Mouse (Mus musculus): Measurements from ENCODE around the gene Bri3bp.
"Not testable (repeated sequence)": the region's sequence is repeated elsewhere in the genome, so short reads cannot be mapped to it uniquely, and the experiment has no call there.

The Bri3bp gene

DNA sequence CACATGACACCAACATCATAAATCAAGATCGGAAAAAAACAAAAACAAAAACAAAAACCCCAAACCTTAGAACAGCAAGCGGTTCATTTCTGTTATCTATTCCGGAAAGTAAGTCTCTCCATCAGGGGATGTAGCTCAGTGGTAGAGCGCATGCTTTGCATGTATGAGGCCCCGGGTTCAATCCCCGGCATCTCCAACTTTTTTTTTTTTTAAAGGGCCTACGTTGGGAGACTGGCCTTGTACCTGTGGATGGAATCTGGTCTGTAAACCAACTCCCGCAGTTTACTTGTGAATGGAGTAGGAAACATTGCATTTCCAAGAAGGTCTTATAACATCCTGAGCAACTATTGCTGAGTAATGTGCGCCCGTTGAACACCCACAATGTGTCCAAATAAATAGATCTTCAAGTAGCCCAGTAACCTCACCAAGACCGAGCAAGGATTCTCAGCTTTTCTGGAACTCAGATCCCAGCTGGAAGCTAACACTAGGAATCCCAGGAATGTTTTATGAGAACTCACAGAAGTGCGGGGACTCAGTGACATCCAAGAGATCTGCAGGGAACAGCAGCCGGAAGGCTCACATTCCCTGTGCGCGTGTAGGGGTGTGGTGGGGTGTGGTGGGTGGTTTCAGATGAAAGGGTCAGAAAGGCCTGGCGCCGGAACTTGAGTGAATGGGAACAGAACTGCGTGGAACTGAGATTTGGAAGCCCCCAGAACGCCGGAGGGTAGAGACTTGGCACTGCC is 31.8 kb upstream of the Bri3bp start:
- peak; percentile 85 for DNase-seq (ENCODE audit: low spot score)

DNA sequence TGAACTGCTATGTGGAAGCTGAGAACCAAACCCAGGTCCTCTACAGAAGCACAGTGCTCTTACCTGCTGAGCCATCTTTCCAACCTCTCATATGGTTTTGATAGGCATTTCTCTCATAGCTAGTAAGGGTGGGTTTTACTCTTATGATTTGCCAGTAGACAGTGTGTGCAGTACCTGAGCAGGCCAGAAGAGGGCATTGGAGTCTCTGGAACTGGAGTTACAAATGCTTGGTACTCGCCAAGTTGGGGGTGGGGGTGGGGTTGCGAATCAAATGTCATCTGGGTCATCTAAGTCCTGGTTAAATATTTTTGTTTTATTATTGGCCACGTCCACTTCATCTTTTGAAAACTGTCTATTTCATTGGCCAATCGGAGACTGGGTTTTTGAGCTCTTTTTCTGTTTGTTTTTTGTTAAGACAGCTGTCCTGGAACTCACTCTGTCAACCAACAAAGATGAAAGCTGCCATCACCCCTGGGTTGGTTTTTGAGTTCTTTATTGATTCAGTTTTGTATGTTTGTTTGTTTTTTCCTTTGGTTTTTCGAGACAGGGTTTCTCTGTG is 29.3 kb upstream of the Bri3bp start:
- peak; percentile 71 for DNase-seq (ENCODE audit: low spot score)

DNA sequence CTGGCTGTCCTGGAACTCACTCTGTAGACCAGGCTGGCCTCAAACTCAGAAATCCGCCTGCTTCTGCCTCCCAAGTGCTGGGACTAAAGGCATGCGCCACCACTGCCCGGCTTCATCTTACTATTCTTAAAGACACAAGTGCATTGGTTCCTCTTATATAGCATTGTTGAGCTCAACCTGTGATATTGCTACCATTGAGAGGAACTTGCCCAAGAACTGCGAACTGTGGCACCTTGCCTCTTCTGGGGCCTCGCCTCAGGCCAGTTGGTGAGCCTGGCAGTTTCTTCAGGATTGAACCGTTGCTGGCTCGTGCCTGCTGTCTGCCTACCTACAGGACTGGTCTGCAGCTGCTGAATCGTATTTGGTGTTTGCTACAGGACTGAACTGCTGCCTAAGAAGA is 28.8 kb upstream of the Bri3bp start:
- DNase-seq (ENCODE audit: low spot score): not testable (repeated sequence)

DNA sequence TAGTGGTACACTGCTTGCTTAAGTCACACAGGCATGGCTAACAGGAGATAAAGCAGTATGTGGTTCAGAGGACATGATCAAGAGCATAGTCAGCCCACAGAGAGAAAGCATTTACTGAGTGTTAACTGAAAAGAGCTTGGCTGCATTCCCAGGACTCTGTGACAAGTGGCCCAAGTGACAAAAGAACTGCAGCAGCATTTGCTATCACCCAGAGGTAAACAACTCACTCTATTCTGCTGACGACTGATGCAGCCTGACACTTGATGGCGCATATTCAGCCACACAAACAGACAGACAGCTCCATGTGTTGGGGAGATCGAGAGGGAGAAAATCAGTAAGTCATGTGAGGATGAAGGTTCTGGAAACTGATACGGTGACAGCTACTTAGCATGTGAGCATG is 27.6 kb upstream of the Bri3bp start:
- DNase-seq (ENCODE audit: low spot score): no peak

DNA sequence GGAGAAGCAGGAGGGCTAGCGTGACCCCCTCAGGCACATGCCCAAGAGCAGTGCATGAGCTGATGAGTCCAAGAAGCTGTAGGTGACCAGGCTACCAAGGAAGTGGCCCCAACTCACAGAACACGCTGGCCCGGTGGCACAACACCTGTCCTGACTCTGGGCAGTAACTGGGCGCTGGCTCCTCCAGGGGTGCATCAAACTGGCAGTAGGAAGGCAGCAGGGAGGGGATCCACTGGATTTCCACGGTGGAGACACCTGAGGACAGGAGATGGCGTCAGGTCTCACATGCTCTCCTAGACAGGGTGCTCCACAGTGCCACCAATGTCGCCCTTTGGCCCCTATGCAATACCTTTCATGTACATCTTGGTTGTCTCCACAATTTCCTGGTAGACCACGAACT is 25.2 kb upstream of the Bri3bp start:
- DNase-seq (ENCODE audit: low spot score): no peak

DNA sequence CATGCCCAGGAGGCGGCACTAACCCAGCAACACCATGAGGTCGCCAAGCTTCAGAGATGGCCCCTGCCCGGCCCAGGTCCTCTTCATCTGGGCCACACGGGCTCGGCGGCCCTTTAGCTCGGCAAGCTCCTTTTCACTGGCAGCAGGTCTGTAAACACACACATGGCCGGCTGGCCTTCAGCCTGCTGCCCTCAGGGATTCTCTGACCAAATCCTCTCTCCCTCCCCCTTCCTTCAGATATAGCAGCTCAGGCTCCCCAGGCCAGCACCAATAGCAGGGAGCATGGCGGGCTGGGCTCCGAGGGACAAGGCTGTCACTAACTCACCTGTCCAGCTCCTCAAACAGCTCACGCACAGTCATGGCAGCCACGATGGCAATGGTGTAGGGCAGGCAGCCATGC is 22.7 kb upstream of the Bri3bp start:
- DNase-seq (ENCODE audit: low spot score): no peak

DNA sequence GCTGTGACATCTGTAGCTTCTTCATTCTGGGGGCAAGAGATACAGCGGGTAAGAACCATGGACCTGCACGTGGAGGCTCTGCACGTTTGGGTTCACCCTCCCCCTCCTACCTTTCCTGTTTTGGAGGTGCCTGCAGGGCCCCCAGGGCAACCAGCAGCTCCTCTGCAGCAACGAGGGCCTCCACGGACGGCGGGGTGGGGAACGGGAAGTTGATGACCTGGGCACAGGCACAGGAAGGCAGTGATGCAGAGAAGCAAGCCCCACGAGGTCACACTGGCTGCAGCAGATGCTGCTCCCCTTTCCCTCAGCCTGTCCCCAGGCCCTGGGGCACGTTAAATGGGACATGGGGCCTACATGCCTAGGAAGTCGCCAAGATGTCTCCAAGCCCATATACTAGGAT is 22.2 kb upstream of the Bri3bp start:
- no peak for DNase-seq (ENCODE audit: low spot score)

DNA sequence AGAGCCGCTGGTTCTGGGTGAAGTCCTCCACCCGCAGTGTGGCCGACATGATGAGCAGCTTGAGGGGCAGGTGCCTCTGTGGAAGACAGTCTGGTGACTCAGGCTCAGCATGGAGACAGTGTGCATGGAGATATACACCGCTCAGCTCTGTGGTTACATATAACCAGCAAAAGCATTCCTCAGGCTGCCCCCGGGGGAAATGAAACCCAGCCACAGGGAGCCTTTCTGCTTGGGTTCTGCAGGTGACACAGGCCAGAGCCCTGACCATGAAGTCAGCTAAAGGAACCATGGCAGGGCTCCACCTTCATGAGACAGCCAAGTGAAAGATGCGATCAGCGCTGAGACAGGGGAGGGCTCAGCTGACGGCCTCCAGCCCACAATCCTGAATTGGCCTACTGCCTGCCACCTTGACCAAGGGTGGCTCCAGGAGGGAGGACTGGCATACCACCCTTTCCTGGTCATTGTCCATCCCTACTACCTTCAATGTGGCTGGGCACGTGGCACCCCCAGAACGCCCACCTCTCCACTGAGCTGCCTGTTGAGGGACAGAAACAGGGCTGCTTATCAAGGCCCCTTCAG is 15.6 kb upstream of the Bri3bp start:
- no peak for DNase-seq (ENCODE audit: low spot score)

DNA sequence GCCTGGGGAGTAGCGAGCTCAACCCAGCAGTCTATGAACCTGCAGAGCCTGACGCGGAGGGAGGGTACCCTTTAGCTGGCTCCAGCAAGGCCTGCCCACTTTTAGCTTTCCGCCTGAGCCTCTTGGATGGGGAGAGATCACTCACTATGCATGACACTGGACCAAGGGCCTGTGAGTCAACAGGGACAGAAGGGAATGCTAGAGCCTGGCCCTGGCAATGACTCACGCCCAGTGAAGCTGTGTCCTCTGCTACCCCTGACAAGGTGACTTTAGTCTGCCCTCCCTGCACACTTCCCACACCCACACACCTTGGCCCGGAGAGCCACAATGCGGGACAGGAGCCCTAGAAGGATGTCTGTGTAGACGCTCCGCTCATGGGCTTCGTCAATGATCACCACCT is 15.0 kb upstream of the Bri3bp start:
- DNase-seq (ENCODE audit: low spot score): no peak

DNA sequence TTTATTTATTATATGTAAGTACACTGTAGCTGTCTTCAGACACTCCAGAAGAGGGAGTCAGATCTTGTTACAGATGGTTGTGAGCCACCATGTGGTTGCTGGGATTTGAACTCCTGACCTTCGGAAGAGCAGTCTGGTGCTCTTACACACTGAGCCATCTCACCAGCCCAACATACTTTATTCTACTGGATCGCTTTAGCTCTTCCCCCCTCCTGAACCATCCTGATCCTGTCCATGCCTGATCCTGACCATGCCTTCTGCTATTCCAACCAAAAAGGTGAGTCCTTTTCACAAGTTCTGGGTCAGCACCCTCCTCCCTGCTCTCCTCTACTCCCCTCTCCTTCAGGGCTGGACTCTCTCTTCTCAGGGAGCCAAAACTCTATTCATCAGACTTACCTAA is 9.0 kb upstream of the Bri3bp start:
- not testable (repeated sequence) for DNase-seq (ENCODE audit: low spot score)

DNA sequence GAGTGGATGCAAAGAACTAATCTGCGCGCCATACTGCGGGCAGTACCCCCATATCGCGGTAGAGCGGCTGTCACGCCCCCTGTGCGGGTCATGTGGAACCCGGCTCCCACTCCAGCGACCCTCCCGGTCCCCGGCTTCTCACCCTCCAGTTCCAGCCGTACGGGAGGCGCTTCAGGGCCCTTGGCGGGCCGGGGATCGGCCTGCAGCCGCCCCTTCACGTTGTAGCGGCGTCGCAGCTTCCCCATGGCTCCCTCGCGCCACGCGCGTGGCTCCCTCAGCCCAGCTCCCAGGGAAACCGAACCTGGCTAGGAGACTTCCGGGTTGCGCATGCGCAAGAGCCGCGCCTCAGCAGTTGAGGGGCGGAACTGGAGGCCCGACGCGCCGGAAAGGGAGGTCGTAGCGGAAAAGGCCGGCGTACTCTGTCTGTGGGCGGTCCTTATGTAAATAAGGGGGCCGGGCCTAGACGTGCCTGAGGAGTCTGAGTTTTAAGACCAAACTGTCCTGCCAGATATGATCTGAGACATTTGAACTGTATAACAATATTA is 7.5 kb upstream of the Bri3bp start, which contains the start of gene Dhx37:
Gene Dhx37, minus strand, starts transcription at position 329 of the 545 bp plus-strand sequence.
- peak; percentile 98 for DNase-seq (ENCODE audit: low spot score)

DNA sequence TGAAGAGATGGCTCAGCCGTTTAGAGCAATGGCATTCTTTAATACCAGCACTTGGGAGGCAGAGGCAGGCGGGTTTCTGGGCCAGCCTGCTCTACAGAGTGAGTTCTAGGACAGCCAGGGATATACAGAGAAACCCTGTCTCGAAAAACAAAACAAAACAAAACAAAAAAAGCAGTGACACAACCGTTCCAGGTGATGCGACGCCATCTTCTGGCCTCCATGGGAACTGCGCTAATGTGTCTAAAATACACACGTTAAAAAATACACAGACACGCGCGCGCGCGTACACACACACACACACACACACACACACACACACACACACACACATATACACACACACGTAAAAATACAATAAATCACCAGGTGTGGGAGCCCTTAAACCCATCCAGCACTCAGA is 7.0 kb upstream of the Bri3bp start:
- not testable (repeated sequence) for DNase-seq (ENCODE audit: low spot score)

DNA sequence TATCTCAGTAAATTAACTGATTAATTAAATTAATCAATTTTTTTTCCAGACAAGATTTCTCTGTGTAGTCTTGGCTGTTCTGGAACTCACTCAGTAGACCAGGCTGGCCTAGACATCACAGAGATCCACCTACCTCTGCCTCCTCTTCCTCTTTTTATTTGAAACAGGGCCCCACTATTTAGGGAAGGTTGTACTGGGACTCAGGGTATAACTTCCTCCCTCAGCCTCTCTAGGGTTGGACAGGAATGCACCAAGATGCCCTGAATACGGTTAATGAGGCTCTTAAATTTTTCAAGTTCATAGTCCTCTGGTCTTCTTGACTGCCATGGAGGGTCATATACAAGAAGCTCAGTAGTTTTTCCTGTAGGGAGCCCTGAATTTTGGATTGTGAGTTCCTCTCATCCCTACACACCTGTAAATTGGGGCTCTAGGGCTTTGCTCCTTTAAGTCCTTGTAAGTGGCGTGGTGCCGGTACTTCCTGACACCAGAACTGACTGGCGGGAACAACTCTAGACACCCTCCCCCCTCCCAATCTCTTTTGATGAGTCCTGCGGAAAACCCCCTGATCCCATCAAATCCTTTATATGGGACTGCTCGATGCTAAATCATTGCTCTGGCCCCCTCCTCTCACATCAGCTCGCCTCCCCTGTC is 660 bp upstream of the Bri3bp start:
- peak; percentile 43 for DNase-seq (ENCODE audit: low spot score)

DNA sequence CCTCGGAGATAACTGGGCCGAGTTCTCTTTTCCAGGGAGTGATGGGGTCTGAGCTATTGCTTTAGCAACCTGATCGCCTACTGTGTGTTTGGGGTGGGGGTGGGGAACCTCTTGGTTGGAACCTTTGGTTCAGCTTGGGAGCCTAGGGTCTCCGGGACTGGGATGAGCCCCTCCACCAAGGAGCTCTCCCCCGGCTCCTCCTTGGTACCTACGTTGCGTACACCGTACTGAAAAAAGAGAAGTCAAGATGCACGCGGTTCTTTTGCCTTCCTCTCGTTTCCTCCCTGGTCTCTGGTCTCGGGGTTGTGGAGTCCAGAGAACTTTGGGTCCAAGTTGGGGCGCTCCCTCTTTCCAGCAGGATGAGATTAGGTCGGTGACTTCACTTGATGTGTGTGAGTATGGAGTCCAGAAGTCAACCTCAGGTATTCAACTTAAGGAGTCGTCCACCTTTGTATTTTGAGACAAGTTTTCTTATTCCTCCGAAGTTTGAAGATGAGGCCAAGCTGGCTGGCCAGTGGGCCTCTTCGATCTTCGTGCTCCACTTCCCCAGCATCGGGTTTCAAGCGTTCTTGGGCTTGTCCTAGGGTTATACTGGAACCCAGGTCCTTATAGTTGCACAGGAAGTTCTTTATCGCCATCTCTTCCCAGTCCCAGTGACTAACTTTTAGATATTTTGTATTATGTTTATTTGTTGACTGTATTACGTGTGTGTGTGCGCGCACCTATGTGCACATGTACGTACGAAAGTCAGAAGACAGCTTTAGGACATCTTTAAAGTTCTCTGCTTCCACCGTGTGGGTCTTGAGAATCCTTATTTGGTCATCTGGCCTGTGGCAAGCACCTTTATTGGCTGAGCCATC is 998 bp downstream of the Bri3bp start:
- peak; percentile 6 for DNase-seq (ENCODE audit: low spot score)

DNA sequence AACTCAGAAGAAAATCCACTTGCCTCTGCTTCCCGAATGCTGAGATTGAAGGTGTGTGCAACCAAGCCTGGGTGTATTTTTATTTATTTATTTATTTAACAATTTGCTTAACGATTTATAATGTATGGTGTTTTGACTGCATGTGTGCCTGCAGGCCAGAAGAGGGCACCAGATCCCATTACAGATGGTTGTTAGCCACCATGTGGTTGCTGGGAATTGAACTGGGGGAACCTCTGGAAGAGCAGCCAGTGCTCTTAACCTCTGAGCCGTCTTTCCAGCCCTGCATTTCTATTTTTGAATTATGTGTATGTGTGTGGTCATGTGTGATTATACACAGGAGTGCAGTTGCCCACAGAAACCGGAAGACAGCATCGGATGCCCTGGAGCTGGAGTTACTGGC is 2.0 kb downstream of the Bri3bp start:
- no peak for DNase-seq (ENCODE audit: low spot score)

DNA sequence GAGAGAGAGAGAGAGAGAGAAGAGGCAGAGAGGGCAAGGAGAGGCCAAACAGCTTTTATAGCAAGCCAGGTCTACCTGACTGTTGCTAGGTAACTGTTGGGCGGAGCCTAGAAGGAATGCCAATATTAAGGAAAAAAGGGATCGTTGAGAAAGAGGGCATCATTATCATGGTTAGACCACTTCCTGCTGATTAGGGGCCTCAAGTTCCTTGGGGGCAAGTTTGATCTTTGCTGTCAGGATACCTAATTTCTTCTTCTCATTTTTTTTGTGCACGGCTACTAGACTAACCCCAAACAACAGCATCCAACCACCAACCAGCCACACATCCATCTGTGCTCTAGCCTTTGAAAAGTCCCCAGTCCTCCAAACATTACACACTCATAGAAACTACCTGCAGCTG is 2.5 kb downstream of the Bri3bp start:
- no peak for DNase-seq (ENCODE audit: low spot score)

DNA sequence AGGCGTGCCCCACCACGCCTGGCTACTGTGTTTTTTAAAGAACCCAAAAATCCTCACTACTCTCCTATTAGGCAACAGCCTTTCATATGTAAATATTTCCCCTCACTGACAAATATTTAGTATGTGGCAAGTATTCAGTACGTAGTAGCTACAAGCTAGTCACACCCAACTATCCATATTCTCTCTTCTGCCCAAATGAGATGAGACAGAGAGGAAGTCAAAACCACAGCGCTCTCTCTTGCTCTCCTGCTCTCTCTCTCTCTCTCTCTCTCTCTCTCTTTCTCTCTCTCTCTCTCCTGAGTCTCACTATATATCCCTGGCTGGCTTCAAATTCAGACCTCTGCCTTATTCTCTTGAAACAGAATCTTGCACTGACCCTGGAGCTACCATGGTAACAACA is 3.2 kb downstream of the Bri3bp start:
- DNase-seq (ENCODE audit: low spot score): no peak

DNA sequence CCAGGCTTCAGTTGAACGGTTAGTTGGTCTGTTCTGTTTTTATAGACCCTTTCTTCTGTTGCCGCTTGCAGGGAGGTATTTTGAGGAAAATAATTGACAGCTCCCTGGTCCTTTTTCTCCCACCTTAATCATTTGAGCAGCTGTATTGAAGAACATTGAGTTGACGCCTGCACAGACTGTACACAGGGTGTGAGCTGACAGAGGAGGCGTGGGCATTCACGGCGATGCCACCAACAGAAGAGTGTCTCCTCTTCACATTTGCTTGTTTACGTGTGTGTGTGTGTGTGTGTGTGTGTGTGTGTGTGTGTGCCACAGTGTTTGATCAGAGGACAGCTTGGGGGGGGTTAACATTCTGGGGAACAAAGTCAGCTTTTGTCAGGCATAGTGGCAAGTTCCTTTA is 5.0 kb downstream of the Bri3bp start:
- no peak for DNase-seq (ENCODE audit: low spot score)

DNA sequence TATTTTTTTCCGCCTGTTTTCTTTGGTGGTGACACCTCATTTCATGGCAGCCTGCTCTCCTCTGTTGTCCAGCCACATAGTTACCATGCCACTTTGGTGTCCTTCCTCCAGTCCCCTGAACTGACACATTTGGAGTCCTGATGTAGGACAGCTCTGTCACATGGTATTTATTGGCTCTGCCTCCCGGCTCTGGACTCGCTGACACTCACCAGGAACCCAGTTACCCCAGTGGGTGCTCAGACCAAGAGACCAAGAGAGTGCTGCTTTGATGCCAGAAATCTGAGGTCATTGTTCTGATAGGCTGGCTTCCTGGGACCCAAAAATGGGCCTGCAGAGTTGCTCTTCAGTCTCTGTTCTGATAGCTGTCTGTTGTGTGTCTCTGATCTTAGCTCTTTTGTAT is 6.7 kb downstream of the Bri3bp start:
- no peak for DNase-seq (ENCODE audit: low spot score)

DNA sequence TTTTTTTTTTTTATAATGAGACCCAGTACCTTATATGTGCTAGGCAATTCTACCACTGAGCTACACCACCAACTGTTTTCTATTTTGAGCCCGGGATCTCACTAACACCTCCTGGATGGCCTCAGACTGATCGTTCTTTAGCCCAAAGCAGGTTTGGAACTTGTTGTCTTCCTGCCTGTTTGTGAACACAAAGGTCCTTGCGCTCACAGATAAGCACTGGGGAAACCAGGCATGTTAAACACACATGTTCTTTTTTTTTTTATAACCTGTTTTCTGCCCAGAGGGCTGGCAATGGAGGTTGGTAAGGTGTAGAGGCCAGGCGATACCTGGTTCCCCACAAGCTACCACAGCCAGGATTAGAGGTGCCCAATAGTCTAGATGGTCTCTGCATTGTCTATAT is 7.3 kb downstream of the Bri3bp start:
- DNase-seq (ENCODE audit: low spot score): no peak

DNA sequence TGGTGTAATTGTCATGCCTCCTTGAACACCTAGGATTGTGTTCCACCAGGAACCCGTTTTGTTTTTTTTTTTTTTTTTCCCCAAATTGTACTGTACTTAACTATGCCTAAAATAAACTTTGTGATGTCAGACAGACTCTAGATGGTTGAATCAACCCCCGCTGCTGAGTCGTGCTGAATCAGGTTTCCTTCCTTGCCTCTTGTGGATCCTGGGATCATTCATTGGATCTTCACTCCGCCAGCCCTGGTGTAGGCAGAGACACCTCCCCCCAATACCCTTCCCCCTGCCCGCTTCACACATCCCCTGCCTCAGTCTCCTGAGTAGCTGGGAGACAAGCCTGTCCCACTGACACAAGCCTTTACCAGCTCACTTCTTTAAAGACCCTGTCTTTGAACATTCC is 7.9 kb downstream of the Bri3bp start:
- no peak for DNase-seq (ENCODE audit: low spot score)

DNA sequence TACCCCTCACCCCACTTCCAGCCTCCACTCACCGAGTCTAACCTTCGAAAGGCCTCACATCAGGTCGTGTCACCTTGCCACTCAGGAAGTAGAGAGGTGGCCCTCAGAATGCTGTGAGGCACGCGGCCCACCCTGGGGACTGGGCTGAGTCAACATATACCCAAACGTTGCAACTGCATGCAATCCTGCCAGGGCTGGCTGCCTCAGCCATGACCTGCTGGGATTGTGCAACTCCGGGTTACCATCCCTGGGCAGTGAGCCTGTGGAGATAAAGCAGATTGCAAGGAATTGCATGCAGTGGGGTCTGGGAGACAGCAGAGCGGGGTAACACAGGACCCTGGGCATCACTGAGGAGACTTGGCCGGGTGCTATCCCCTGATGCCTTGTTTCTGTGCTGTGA is 11.2 kb downstream of the Bri3bp start:
- DNase-seq (ENCODE audit: low spot score): no peak

All from retina, embryonic 14.5 days (tissue).